Mouse (Mus musculus): ENCODE results near the gene Pigyl. TPM values are rescaled to one million over a fixed set of nuclear protein-coding genes. Genes with fewer than 3 reads are reported as not detected.
A peak's percentile ranks its signal among the peaks of the same experiment; 100 is the strongest.
"Not testable (repeated sequence)": the region's sequence is repeated elsewhere in the genome, so short reads cannot be mapped to it uniquely, and the experiment has no call there.

Gene Pigyl
- total RNA-seq, 2 experiments from 2014 or later = 44.9 to 47.4 TPM

- DNase-seq = no peak
These were observed 16.9 kb upstream of the Pigyl start for GRCm38 (mm10) chr9:22139746-22140145.

- DNase-seq = peak; percentile 85
These were observed 13.3 kb upstream of the Pigyl start for GRCm38 (mm10) chr9:22143108-22144037.

- DNase-seq = no peak
These were observed 12.2 kb upstream of the Pigyl start for GRCm38 (mm10) chr9:22144304-22144965.

- no peak for DNase-seq
These were observed 7.0 kb upstream of the Pigyl start for GRCm38 (mm10) chr9:22149426-22150248.

GRCm38 (mm10) chr9:22150249-22150693, 6.4 kb upstream of the Pigyl start:
- not testable (repeated sequence) for DNase-seq

- DNase-seq = no peak
These were observed 5.7 kb upstream of the Pigyl start for GRCm38 (mm10) chr9:22150946-22151345.

GRCm38 (mm10) chr9:22153810-22154209, 2.8 kb upstream of the Pigyl start:
- no peak for DNase-seq

GRCm38 (mm10) chr9:22155614-22156013, 1.0 kb upstream of the Pigyl start:
- DNase-seq = peak; percentile 30 to 56

- DNase-seq = peak in 1 of 2 experiments; percentile 20
These were observed 1.0 kb downstream of the Pigyl start for GRCm38 (mm10) chr9:22157516-22158265.

GRCm38 (mm10) chr9:22161299-22161698, 4.7 kb downstream of the Pigyl start:
- no peak for DNase-seq

GRCm38 (mm10) chr9:22162305-22162704, 5.7 kb downstream of the Pigyl start:
- no peak for DNase-seq

GRCm38 (mm10) chr9:22162912-22163311, 6.3 kb downstream of the Pigyl start:
- DNase-seq = no peak

GRCm38 (mm10) chr9:22164711-22165668, 8.3 kb downstream of the Pigyl start:
- DNase-seq = peak; percentile 56 to 68

GRCm38 (mm10) chr9:22165964-22166363, 9.3 kb downstream of the Pigyl start:
- no peak for DNase-seq

- no peak for DNase-seq
These were observed 10.0 kb downstream of the Pigyl start for GRCm38 (mm10) chr9:22166686-22167085.

GRCm38 (mm10) chr9:22167751-22168150, 11.1 kb downstream of the Pigyl start:
- DNase-seq = no peak

GRCm38 (mm10) chr9:22169327-22169726, 12.7 kb downstream of the Pigyl start:
- no peak for DNase-seq

- no peak for DNase-seq
These were observed 15.7 kb downstream of the Pigyl start for GRCm38 (mm10) chr9:22172318-22172717.

- peak; percentile 9 to 11 for DNase-seq
These were observed 31.5 kb downstream of the Pigyl start, which contains the start of gene Zfp872 for GRCm38 (mm10) chr9:22188025-22188611. Gene Zfp872 (plus strand): TSS chr9:22188090.

- no peak for DNase-seq
These were observed 39.8 kb downstream of the Pigyl start for GRCm38 (mm10) chr9:22196412-22196811.

Data from layer of hippocampus, postnatal 36 days (tissue).